Mouse (Mus musculus) telencephalon, adult 2 months (tissue): ENCODE data around the gene Pawr.

Source experiments
- DNase-seq: peaks from one replicate; pipeline ENCODE4 v3.0.0-alpha.2; 2011; ENCODE audit warnings: low read depth, low spot score

The Pawr gene

GRCm38 (mm10) chr10:108354726-108355391 is 22.9 kb downstream of the Pawr start:
- DNase-seq = no peak

DNA sequence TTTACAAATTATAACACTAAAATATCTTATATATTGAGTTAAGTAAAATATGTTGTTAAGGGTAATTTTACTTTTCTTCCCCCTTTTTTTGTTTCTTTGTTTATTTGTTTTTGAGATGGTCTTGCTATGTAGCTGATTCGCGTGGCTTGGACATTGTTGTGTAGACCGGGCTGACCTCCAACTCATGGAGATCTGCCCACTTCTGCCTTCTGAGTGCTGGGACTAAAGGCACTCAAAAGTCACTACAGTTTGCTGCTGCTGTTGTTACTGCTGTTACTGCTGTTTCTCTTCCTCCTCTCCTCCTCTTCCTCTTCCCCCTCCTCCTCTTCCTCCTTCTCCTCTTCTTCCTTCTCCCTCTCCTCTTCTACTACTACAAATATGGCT is 23.5 kb downstream of the Pawr start:
- DNase-seq = no peak

- DNase-seq = no peak
Measured at GRCm38 (mm10) chr10:108356601-108357187, 24.8 kb downstream of the Pawr start.

DNA sequence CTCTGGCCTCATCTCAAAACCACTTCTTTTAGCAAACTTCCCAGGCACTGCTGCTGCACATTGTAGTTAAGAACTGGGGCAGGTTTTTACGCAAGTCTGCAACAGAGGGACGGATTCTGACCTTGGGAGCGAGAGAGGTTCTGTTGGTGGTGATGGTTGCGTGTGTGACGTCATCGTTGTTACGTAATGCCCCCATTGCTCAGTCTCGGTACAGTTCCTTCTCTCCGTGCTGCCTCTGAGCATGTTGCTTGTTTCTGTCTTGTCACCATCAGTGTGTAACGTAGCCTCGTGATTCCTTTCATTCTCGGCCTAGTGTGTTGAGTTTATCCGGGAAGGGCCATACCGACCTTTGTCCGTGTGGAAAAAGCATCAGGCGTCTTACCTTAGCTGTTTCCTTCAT is 28.1 kb downstream of the Pawr start:
- DNase-seq = no peak

- DNase-seq = no peak
Measured at GRCm38 (mm10) chr10:108360801-108361200, 28.9 kb downstream of the Pawr start.

- DNase-seq = no peak
Measured at GRCm38 (mm10) chr10:108361419-108362155, 29.7 kb downstream of the Pawr start.

GRCm38 (mm10) chr10:108363932-108364331 is 32.0 kb downstream of the Pawr start:
- DNase-seq = no peak

DNA sequence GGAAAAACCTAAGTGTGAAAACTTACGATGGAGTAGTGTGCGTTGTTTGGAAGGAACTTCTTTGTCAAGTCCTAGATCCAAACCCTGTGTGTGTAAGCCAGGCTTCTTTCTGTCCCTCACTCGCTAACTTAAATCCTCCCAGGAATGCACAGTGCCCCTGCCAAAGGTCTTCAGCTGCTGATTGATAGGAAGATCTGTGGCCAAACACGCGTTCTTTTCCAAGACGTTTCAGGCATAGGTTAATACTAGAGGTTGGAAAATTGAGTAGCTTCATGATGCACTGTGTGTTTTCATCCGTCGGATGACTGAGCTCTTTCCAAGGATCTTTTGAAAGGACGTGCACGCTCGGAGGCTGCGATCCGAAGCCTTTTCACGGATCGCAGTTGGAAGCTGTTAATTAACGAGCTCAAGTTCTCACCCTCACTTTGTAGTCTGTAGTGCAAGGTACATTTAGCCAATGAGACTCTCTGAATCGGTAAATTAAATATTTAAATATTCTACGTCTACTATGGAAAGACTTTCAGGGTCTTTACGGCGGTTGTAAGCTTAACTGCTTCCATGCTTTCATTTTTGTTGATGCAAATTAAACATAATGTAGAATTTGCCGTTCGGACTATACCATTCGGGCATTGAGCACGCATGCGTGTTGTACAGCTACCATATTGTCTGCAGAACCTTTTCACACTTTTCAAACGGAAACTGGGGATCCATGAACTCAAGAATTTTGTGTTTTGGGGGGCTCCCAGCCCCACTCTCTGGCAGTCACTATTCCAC is 33.2 kb downstream of the Pawr start:
- no peak for DNase-seq

- no peak for DNase-seq
Measured at GRCm38 (mm10) chr10:108366251-108366650, 34.3 kb downstream of the Pawr start.

DNA sequence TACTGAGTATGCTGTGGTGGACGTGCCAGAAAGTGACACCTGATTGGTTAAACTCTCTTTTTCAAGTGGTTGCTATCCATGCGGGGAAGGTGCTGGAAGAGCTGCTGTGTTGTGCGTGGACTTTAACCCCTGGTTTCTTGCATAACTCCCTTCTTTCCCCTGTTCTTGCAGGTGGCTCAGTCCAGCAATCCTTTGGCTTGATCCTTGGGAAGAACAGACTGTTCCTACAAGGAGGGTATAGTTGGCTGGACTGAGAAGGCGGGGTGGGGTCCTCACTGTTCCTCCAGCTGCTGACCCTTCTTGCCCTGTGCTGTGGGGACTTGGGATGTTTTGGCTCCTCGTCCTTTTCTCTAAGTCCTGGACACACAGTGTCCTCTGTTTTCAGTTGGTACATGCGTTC is 36.4 kb downstream of the Pawr start:
- DNase-seq = no peak

- no peak for DNase-seq
Measured at GRCm38 (mm10) chr10:108372258-108372657, 40.3 kb downstream of the Pawr start.

GRCm38 (mm10) chr10:108372858-108373257 is 40.9 kb downstream of the Pawr start:
- DNase-seq = no peak

- no peak for DNase-seq
Measured at GRCm38 (mm10) chr10:108375796-108376195, 43.9 kb downstream of the Pawr start.

DNA sequence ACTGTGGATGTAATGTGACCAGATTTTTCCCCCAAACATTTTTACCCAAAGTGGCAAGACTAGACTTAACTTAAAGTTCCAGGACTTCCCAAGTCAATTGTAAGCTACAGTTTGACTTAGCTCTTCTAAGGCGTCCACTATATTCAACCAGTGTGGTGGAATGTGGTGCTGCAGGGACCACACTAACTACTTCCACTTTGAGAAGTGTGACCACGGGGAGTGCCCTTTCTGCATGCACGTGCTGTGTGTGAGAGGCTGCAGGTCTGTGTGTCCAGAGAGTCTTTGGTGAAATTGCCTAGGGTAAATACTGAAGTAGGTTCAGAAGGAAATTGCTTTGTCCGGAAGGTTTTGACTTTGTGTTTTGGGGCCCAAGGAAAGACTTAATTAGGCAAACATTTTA is 44.4 kb downstream of the Pawr start:
- no peak for DNase-seq

- DNase-seq = no peak
Measured at GRCm38 (mm10) chr10:108377369-108377768, 45.4 kb downstream of the Pawr start.

DNA sequence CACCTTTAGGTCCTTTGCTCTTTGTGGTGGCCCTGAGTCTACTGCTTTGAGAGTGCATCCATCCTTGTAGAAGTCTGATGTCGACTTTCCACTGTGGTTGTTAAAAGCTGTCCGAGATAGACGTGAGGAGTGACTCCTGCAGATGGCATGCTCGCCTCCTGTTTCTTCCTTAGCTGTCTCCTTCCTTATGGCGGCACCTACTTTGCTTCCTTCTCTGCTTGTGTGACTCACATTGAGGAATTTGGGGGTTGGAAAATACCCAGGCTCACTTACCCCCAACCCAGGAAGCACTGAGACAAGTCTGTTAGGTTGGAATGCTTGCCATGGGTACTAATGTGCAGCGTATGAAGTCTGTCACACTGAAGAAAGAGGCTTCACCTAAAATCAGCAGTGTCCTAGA is 46.1 kb downstream of the Pawr start:
- DNase-seq = no peak

DNA sequence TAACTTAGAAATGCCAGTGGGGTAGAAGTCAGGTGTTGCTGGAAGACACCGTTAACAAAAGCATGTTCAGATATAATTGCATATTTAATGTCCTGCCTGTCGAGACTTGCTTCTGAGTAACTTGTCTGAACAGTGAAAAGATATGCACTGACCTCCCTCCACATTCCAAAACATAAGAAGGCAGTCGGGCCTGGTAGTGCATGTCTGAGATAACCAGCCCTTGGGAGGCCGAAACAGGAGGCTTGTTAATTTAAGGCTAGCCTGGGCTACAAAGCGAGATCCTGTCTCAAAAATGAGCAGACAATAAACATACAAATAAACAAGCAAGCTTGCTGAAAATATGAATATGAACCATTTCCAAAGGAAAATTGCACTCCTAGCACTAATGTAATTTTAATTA is 46.6 kb downstream of the Pawr start:
- no peak for DNase-seq

DNA sequence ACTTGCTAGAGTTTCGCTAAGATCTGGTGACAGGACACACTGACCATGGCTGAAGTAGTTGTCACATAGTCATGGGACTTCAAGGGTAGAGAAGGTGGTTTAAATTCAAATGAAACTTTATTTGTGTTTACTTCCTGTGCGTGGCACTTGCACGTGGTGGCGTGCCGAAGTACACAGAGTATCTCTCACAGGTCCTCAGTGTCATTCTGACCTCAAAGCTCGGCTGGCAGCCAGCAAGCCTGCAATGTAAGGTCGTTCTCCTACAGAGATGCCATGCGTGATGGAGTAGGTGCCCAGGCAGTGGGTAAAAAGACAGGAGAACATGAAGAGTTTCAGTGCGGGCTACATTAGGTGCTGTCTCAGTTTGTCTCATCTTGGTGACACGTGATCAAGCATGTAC is 48.8 kb downstream of the Pawr start:
- no peak for DNase-seq

GRCm38 (mm10) chr10:108384153-108384769 is 52.3 kb downstream of the Pawr start:
- no peak for DNase-seq

DNA sequence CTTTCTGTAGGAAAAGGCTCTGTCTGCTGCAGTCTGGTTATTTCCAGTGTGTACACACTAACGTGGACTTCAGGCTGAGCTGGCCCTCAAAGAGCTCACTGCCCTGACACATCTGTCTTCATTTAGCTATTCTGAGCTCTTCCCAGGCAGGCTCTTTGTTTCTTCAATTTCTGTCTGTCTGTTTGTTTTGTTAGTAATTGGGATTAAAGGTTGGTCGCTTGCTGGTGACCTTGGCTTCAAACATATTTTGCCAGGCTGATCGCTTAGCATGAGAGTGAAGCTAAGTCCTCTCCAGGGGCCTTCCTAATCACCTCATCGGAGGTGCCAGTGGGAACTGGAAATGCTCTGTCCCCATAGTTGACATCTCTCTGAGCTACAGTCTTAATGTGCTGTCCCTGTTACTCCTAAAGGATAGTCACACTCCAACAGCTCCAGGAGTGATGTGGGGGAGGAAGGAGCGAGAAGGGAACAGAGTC is 53.6 kb downstream of the Pawr start:
- DNase-seq = no peak

DNA sequence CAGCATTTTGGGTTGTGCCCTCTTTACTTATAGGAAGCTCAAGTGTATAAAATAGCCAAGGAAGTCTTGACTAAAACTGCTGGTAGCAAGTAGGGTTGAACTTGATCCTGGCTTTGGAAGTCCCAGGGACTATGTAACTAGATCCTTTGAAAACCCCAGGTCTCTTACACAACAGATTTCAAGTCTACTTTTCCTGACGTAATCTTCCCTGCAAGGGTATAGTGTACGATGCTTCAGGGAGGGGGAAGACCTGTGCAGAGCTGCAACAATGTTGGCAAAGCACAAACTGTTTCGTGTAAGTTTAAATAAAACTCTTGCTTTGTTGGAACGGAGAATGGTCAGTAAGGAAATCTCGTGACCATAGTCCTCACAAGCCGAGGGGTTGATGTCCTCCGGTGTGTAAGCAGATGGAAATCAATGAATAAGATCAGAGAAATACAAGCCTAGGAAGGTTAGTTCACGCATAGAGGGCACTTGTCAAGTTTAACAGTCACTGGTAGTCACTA is 56.5 kb downstream of the Pawr start:
- DNase-seq = no peak
